Mouse (Mus musculus) heart, postnatal 0 days (tissue): ENCODE data around the gene Rsbn1l.

Experiments used
- CTCF ChIP-seq: IDR thresholded peaks from 2 replicates; pipeline ENCODE4 v1.5.1; 2016; ENCODE audit warnings: antibody characterized with exemption, control low read depth, low read depth
- EP300 ChIP-seq: IDR thresholded peaks from 2 replicates; pipeline ENCODE4 v1.6.1; 2016; ENCODE audit warnings: antibody characterized with exemption, low read depth

DNA sequence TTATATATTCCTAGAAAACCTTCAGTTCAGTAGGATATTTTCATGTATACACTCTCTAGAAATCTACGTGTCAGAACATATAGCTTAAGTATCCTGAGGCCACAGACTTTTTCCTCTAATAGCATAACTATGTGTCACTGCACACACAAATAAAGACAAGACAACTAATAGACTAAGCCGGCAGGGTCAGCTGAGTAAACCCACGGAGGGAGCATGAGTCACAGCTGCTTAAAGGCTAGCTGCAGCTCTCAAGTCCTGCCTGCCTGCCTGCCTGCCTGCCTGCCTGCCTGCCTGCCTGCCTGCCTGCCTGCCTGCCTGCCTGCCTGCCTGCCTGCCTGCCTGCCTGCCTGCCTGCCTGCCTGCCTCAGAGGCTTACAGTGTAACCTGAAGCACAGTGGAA, 30.7 kb downstream of the Rsbn1l start:
- TF ChIP-seq CTCF (no peak), EP300 (no peak)
